Mouse (Mus musculus): Measurements from ENCODE around the gene Fbf1.

The Fbf1 gene

GRCm38 (mm10) chr11:116167884-116168439 lies at the start of gene Fbf1:
Gene Fbf1 (minus strand): TSS chr11:116168166.
- in situ Hi-C loops (cut with MboI, MseI): no loop called here

- in situ Hi-C loops (cut with MboI, MseI): loop anchor here (10.0 kb wide), 1 partner anchor 62 kb away; no protein-coding TSS in a partner anchor
Observed at GRCm38 (mm10) chr11:116216549-116216948, 48.6 kb upstream of the Fbf1 start.

DNA sequence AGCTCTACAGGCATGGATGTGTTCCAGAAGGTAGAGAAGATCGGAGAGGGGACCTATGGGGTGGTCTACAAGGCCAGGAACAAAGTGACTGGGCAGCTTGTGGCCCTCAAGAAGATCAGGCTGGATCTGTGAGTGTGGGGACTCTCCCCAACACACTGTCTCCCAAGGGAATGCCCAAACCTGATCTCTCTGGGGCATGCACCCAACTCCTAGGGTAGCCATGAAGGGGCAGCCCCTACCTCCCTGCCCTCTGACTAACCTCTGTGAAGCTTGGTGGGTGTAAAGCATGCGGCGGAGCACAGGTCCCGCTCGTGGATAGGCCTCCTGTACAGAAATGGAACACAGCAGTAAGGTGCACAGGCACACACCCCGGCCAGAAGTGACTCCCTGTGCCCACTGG lies 48.0 kb upstream of the Fbf1 start:
- in situ Hi-C loops (cut with MboI, MseI): loop anchor here (10.0 kb wide), 1 partner anchor 61 kb away; no protein-coding TSS in a partner anchor

DNA sequence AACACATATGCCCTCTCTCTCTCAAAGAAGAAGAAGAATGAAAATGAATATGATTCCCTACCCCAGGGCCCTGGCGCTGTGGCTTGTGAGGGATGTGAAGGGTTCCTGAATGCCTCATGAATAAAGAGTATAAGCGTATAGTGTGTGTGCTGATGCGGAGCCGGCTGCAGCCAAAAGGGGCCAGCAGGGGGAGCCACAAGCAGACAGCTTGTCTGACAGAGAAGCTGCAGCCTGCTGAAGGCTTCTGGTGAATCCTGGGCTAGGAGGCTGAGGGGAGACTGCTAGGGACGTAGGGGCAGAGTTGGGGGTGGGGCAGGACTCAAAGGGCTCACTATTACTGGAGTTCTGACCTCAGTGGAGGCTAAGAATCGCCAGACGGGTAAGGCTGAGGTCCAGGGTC lies 47.2 kb upstream of the Fbf1 start:
- in situ Hi-C loops (cut with MboI, MseI): loop anchor here (10.0 kb wide), 1 partner anchor 60 kb away; no protein-coding TSS in a partner anchor

DNA sequence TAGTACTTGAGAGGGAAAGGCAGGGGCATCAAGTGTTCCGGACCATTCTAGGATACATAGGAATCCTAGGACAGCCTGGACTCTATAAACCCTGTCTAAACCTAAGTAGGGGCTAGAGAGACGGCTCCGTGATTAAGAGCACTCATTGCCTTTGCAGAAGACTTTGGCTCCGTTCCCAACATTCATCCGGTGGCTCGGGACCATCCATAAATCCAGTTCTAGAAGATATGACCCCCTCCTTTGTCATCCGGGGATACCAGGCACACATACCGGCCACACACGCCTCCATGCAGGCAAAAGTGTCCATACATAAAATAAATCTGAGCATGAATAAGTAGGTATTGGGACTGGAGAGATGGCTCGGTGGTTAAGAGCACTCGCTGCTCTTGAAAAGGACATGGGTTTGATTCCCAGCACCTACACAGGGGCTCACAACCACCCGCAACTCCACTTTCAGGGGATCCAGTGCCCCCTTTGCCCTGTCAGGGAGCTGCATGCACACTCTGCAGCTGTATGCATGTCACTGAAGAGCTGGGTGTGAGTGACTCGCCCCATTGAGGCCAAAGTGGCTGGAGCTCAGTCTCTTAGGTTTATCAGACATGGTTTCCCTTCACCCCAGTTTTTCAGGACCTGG lies 46.0 kb upstream of the Fbf1 start:
- in situ Hi-C loops (cut with MboI, MseI): loop anchor here (10.0 kb wide), 1 partner anchor 59 kb away; no protein-coding TSS in a partner anchor

DNA sequence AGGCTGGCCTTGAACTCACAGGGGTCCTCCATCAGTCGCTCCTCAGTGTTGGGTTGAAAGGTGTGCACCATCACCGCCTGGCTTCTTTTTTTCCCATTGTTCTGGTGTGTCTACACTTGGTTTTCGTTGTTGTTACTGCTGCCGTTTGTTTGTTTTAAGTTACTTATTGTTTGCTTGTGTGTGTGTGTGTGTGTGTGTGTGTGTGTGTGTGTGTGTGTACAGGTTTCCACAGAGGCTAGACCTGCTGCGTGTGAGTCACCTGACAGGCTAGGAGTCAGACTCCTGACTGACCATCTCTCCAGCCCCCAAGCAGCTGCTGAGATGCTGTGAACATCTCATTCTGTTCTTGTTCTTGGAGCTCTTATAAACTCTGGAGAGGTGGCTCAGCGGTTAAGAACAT lies 44.9 kb upstream of the Fbf1 start:
- in situ Hi-C loops (cut with MboI, MseI): loop anchor here (10.0 kb wide), 1 partner anchor 58 kb away; no protein-coding TSS in a partner anchor

DNA sequence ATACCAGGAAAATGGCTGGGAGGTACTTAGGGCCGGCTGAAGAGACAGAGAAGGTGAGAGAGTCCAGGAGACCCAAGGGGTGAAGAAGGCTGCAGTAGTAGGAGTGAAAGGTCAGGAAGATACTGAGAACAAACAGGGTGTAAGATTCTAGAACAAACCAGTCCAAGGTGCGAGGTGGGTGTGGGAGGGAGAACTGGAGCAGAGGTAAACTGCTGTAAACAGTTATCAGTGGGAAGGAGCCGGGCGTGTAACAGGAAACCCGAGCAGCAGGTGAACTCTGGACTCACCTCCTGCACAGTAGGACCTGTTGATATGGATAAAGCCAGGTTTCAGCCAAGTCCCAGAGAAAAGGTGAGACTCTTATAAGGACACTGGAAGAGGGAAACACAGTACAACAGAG lies 42.7 kb upstream of the Fbf1 start:
- in situ Hi-C loops (cut with MboI, MseI): loop anchor here (10.0 kb wide), 1 partner anchor 56 kb away; no protein-coding TSS in a partner anchor

DNA sequence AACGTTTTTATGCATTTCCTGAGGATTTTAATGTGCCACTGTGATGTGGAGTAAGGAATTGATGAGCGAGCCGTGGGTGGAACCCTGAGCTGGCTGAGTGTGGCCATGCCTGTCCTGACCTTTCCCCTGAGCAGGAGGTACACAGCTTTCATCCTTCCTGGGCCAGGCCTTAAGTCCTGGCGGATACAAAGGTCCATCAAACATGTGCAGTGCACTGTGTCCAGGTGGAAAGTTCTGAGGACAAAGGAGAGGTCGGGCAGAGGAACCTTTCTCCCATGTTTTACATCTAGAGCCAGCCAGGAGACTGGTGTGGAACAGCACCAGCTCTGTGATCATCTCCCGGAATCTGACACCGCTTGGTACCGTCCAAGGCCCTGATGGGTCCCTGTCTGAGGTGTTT lies 41.3 kb upstream of the Fbf1 start:
- in situ Hi-C loops (cut with MboI, MseI): no loop called here

GRCm38 (mm10) chr11:116208660-116209059 lies 40.7 kb upstream of the Fbf1 start:
- in situ Hi-C loops (cut with MboI, MseI): no loop called here

GRCm38 (mm10) chr11:116206678-116207077 lies 38.7 kb upstream of the Fbf1 start:
- in situ Hi-C loops (cut with MboI, MseI): no loop called here

DNA sequence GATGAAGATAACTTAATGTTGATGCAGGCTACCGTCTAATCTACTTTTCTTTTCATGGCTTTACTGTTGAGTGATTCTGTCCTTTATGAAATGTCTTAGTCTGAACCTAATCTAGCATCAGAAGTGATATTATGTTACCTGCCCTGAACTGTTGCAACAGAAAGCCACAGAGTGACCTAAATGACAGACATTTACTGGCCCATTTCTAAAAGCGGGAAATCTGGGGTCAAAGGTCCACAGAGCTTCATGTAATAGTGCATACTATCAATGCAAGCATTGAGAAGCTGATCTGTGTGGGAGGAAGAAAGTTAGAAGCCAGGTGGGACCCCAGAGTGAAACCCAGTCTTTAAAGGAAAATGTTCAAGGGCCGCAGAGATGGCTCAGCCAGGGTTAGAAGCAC lies 35.2 kb upstream of the Fbf1 start:
- in situ Hi-C loops (cut with MboI, MseI): no loop called here

DNA sequence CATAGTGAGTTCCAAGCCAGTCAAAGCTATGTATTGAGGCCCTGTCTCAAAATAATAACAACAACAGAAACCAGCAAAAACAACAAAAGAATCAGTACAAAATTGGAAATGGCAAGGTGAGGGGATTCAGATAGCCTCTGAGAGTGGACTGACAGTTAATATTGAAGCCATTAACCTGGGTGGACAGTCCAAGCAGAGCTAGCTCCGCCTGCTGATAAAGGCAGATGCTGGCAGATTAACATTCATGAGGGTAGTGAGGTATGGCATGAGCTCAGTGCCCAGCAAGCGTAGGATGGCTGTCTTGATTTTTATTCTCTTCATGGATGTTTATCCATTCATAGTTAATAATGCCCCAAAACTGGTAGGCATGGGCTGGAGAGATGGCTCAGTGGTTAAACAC lies 33.2 kb upstream of the Fbf1 start:
- in situ Hi-C loops (cut with MboI, MseI): no loop called here

- in situ Hi-C loops (cut with MboI, MseI): no loop called here
Observed at GRCm38 (mm10) chr11:116198639-116199531, 30.9 kb upstream of the Fbf1 start, which contains the start of the genes Ten1 and Acox1. Gene Ten1 (plus strand): TSS chr11:116198855. Gene Acox1 (minus strand): TSS chr11:116199045.

DNA sequence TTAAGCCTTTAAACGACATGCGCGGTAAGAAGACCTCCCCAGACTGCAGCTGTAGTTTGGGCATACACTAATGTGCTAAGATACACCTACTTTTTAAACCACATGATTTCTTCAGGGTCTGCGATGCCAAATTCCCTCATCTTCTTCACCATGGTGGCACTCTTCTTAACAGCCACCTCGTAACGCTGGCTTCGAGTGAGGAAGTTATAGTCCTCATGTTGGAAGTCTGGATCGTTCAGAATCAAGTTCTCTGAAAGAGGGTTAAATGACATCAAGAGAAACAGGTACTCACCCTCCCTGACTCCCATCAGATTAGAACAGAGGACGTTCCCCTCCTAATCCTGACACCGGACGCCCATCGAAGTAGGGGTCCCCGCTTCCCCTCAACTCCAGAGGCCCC lies 30.2 kb upstream of the Fbf1 start:
- in situ Hi-C loops (cut with MboI, MseI): no loop called here

GRCm38 (mm10) chr11:116197584-116197906 lies 29.6 kb upstream of the Fbf1 start:
- in situ Hi-C loops (cut with MboI, MseI): no loop called here

DNA sequence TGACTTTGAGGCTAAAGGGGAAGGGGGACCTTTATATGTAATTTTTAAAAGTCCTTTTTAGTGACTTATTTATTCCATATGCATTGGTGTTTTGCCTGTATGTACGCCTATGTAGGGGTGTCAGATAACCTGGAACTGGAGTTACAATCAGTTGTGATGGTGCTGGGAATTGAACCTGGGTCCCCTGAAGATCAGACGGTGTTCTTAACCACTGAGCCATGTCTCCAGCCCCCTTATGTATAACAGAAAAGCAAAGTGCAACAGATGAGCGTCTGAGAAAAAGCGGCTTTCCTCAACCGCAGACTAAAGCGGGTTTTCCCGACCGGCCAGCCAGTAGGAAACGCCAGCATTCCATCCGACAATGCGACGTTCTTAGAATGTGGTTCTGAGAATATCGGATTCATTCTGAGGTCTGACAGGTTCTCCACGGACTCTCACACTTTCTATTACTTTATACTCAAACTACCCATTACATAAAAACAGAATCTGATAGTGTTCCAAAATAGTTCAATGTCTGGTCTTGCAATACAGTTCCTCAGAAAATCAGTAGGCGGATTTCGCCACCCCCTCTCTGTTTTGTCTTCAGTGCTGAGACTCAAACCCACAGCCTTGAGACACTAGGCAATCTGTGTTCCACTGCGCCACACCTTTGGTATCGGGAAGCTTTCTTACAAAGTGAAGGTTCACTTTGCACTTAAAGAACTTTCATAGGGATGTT lies 29.1 kb upstream of the Fbf1 start:
- in situ Hi-C loops (cut with MboI, MseI): no loop called here

- in situ Hi-C loops (cut with MboI, MseI): no loop called here
Observed at GRCm38 (mm10) chr11:116196336-116196735, 28.4 kb upstream of the Fbf1 start.

DNA sequence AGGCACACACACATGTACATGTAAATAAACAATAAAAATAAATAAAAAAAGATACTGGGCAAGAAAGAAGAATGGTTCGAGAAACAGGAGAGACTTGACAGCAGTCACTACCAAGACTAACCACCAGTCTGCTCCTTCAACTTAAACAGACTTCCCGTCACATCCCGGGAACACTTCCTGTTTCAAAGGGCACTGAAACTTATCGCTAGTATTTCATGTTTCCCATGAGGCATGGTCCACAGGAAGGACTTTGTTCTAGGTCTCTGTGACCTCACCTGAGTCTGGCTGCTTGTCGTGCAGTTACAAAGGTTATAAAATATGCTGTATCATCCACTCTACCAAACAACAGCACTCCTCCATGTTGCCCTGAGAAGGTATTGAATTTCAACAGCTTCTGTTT lies 27.3 kb upstream of the Fbf1 start:
- in situ Hi-C loops (cut with MboI, MseI): no loop called here

DNA sequence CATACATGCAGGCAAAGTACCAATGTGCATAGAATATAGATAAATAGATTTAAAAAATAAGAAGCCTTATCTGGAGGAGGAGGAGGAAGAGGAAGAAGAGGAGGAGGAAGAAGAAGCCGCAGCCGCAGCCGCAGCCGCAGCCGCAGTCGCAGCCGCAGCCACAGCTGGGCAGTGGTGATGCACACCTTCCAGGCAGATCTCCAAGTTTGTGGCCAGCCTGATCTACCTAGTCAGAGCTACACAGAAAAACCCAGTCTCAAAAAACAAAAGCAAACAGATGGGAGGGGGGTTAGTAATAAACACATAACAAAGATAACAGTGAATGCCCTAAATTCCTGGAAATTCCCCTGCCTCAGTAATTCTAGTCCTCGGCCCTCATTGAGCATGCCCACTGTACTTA lies 26.7 kb upstream of the Fbf1 start:
- in situ Hi-C loops (cut with MboI, MseI): no loop called here

GRCm38 (mm10) chr11:116187226-116187930 lies 19.4 kb upstream of the Fbf1 start:
- in situ Hi-C loops (cut with MboI, MseI): no loop called here

- in situ Hi-C loops (cut with MboI, MseI): no loop called here
Observed at GRCm38 (mm10) chr11:116186360-116186759, 18.4 kb upstream of the Fbf1 start.

Measured in regulatory T cell (primary cell).